In the genomic region with DNA sequence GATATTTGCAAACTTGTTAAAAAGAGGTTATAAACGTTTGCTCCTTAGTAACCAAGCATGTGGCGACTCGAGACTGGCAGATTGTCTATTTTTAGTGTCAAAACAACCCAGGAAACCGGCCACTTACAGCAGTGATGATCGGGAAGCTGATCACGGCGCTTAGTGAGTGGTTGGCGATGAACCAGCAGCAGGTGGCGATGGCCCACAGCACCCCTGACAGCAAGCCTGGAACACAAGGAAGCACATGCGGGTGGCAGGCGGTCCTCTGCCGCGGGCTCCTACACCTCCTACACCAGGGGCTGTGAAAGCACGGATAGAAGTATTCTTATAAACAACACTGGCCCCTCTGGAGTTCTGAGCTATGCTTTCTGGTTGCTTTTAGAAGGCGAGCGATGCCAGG, we compare ENCODE assay signal across 16 mouse cellular contexts. TPM values are rescaled to one million over a fixed set of nuclear protein-coding genes. Genes with fewer than 3 reads are reported as not detected.
DNase-seq lines count a peak whose midpoint lies in the region; ATAC-seq lines count a peak whose summit lies in the region.
"Had no signal": no experiment of that assay in that cellular context is flagged by ENCODE, and none has a peak within 500 bp of the region (broad histone marks: within the 10 kb centered on the region; RNA-seq: fewer than 3 reads in every experiment).

No protein-coding gene starts in this region.

- no peak overlapping the region for H3K9ac ChIP-seq in hindbrain, embryonic 11.5 days (ENCODE audit: low read depth, low read length)
- H3K9ac ChIP-seq: limb, embryonic 15.5 days; lung, embryonic 14.5 days; stomach, embryonic 15.5 days had no signal

- H3K4me3 ChIP-seq in hindbrain, embryonic 11.5 days (ENCODE audit: low read depth, low read length), result no peak overlapping the region
- H3K4me3 ChIP-seq: heart, adult 2 months; limb, embryonic 15.5 days; megakaryocyte, embryonic 14.5 days; myocyte; stomach, embryonic 15.5 days had no signal

- H3K27me3 ChIP-seq in hindbrain, embryonic 11.5 days (ENCODE audit: control insufficient read depth, insufficient read depth, low read length), result no peaks in the 10 kb centered on the region
- H3K27me3 ChIP-seq: limb, embryonic 15.5 days; megakaryocyte, embryonic 14.5 days; stomach, embryonic 15.5 days had no signal

- DNase-seq in cerebellum, postnatal 4 days (ENCODE audit: low spot score in 2 of 2), result no peak
- peak; percentile 32 for DNase-seq in ES-CJ7 (ENCODE audit: low read depth, low spot score)
- DNase-seq in cerebellum, postnatal 14 days, result peak; percentile 66 to 75
- DNase-seq in left cerebral cortex, adult 9 months (ENCODE audit: low spot score in 2 of 2), result peak; percentile 16 to 43
- DNase-seq in urinary bladder, adult 2 months (ENCODE audit: low spot score), result no peak
- DNase-seq in hindbrain, embryonic 11.5 days (ENCODE audit: low spot score), result no peak
- no peak for DNase-seq in gastrocnemius, postnatal 10 days
- DNase-seq: heart, adult 2 months; heart, postnatal 4 days; kidney, postnatal 25 days; lung, embryonic 14.5 days had no signal

- H3K27ac ChIP-seq in hindbrain, embryonic 11.5 days (ENCODE audit: low read depth, low read length), result no peak overlapping the region
- H3K27ac ChIP-seq: heart, adult 2 months; limb, embryonic 15.5 days; stomach, embryonic 15.5 days had no signal

- H3K4me2 ChIP-seq in hindbrain, embryonic 11.5 days (replicated peaks; ENCODE audit: low read depth, low read length), result no peak overlapping the region
- H3K4me2 ChIP-seq: limb, embryonic 15.5 days; lung, embryonic 14.5 days; stomach, embryonic 15.5 days had no signal

- peak; percentile 60 for ATAC-seq in cerebellum, adult (ENCODE audit: insufficient number of reproducible peaks, low FRiP score, low TSS enrichment)
- no peak for ATAC-seq in hindbrain, embryonic 11.5 days (ENCODE audit: low FRiP score)

- H3K9me3 ChIP-seq in hindbrain, embryonic 11.5 days (ENCODE audit: control insufficient read depth, low read length), result no peaks in the 10 kb centered on the region
- H3K9me3 ChIP-seq: limb, embryonic 15.5 days; megakaryocyte, embryonic 14.5 days; stomach, embryonic 15.5 days had no signal

- WGBS in hindbrain, embryonic 11.5 days, result 90% methylated on average over 16 of the region's 16 CpGs

- H3K4me1 ChIP-seq in hindbrain, embryonic 11.5 days (replicated peaks; ENCODE audit: control insufficient read depth, insufficient read depth, low read length), result no peaks in the 10 kb centered on the region
- H3K4me1 ChIP-seq: megakaryocyte, embryonic 14.5 days; stomach, embryonic 15.5 days had no signal

- no peaks in the 10 kb centered on the region for H3K36me3 ChIP-seq in hindbrain, embryonic 11.5 days (ENCODE audit: control insufficient read depth, insufficient read depth, low read length)
- H3K36me3 ChIP-seq: limb, embryonic 15.5 days; stomach, embryonic 15.5 days had no signal

RNA-seq across cellular contexts. Expression of gene Tmem144, which starts 31.4 kb away (rescaled TPM):
- polyA plus RNA-seq in urinary bladder, adult 2 months (2012; rRNA removed), result 0.32 and 0.50 TPM in 2 replicates
- 3.1 and 4.6 TPM in 2 replicates for polyA plus RNA-seq in hindbrain, embryonic 11.5 days (2014; fragmentation: Nextera tagmentation; extraction: Ambion mirVana)
- 1 to 10 TPM; 1.1 to 3.3 TPM for total RNA-seq in gastrocnemius, postnatal 10 days (2021)

Comparison
In these comparisons a context has a peak if more than half of its experiments do, and no peak if none do; other contexts are left out.
1. DNase-seq: peak in ES-CJ7 (single experiment), cerebellum, postnatal 14 days (2 of 2) and left cerebral cortex, adult 9 months (2 of 2); none in cerebellum, postnatal 4 days (0 of 2), urinary bladder, adult 2 months (single experiment), hindbrain, embryonic 11.5 days (single experiment) and gastrocnemius, postnatal 10 days (single experiment).